Mouse (Mus musculus) hindbrain, embryonic 13.5 days (tissue): ENCODE measurements around the gene Ptprn2. TPM values are rescaled to one million over a fixed set of nuclear protein-coding genes. Genes with fewer than 3 reads are reported as not detected.

Experiments
- ATAC-seq: fragments of 200-750 bp; cut with Nextera tagmentation; 2 replicates; pipeline ENCODE4 v1.8.0; 2017; ENCODE audit warnings: moderate TSS enrichment; ENCODE audit not compliant: low FRiP score
- H3K27ac ChIP-seq: fragments of 300-500 bp; sonication (generic); 2 replicates; pipeline ENCODE4 v1.5.1; 2015; ENCODE audit warnings: inconsistent platforms, mild to moderate bottlenecking, moderate library complexity
- H3K27me3 ChIP-seq: fragments of 300-500 bp; sonication (generic); 2 replicates; pipeline ENCODE4 v1.6.1; 2015; ENCODE audit warnings: mild to moderate bottlenecking, inconsistent platforms
- H3K36me3 ChIP-seq: fragments of 300-500 bp; sonication (generic); 2 replicates; pipeline ENCODE4 v1.6.1; 2015; ENCODE audit warnings: mild to moderate bottlenecking, inconsistent platforms
- H3K4me1 ChIP-seq: fragments of 300-500 bp; sonication (generic); replicated peaks from 2 replicates; pipeline ENCODE4 v1.6.1; 2015; ENCODE audit warnings: inconsistent platforms
- H3K4me2 ChIP-seq: fragments of 300-500 bp; sonication (generic); 2 replicates; pipeline ENCODE4 v1.6.1; 2015; ENCODE audit warnings: inconsistent platforms, mild to moderate bottlenecking, moderate library complexity
- H3K4me3 ChIP-seq: fragments of 300-500 bp; sonication (generic); 2 replicates; pipeline ENCODE4 v1.5.1; 2015; ENCODE audit warnings: mild to moderate bottlenecking, inconsistent platforms
- H3K9ac ChIP-seq: fragments of 300-500 bp; sonication (generic); 2 replicates; pipeline ENCODE4 v1.6.1; 2015; ENCODE audit warnings: mild to moderate bottlenecking, inconsistent platforms
- H3K9me3 ChIP-seq: fragments of 300-500 bp; sonication (generic); 2 replicates; pipeline ENCODE4 v1.6.1; 2016; ENCODE audit warnings: inconsistent platforms
- WGBS: fragments of 180-500 bp; shearing (Covaris S2); methylation state at CpG from one replicate; pipeline ENCODE4 v1.1.7; 2015; 5-methylcytosine and 5-hydroxymethylcytosine counted together
- polyA plus RNA-seq: library from polyadenylated mRNA; unstranded; fragments of >200 nt; fragmentation: Nextera tagmentation; extraction: Ambion mirVana; gene quantifications from 2 replicates; pipeline ENCODE4 v1.2.1, GENCODE M21; 2015

Gene Ptprn2
- polyA plus RNA-seq, 1 experiment from 2014 or later = 10.3 TPM

- ATAC-seq = no peak
These were observed 47.8 kb downstream of the Ptprn2 start for GRCm38 (mm10) chr12:116533281-116533680.

GRCm38 (mm10) chr12:116539305-116539704 is 53.8 kb downstream of the Ptprn2 start:
- Histone ChIP-seq H3K9ac (no peak overlapping the region), H3K4me1 (no peaks in the 10 kb centered on the region), H3K27me3 (no peaks in the 10 kb centered on the region), H3K27ac (no peak overlapping the region), H3K9me3 (no peaks in the 10 kb centered on the region), H3K4me3 (no peak overlapping the region), H3K36me3 (no peaks in the 10 kb centered on the region), H3K4me2 (no peak overlapping the region)
- 90% methylated on average over 1 of the region's 1 CpGs for WGBS
- no peak for ATAC-seq

More at GRCm38 (mm10) chr12:116533281-116533680, 47.8 kb downstream of the Ptprn2 start:
- no peaks in the 10 kb centered on the region for H3K36me3 ChIP-seq
- no peak overlapping the region for H3K4me2 ChIP-seq
- no peaks in the 10 kb centered on the region for H3K9me3 ChIP-seq
- H3K9ac ChIP-seq = no peak overlapping the region
- H3K4me3 ChIP-seq = no peak overlapping the region
- H3K27me3 ChIP-seq = no peaks in the 10 kb centered on the region
- H3K4me1 ChIP-seq = no peaks in the 10 kb centered on the region
- no peak overlapping the region for H3K27ac ChIP-seq

DNA sequence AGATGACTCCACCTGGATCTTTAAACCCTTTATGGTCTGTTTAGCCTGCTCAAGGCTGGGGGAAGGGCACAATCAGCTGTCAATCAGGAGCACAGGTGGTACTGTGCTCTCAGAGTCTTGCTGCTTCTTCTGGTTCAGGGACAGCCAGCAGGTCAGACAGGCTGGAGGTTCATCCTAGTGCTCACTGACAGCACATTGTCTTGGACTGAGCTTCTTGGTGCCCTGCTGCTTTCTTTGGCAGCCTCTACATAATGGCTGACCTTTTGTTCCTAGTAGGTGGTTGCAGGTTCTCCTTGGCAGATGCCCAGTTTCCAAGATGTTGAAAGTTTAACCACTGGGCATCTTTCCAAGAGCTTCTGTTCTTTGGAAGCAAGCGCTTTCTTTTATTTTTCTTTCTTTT is 55.1 kb downstream of the Ptprn2 start:
- Histone ChIP-seq H3K9ac (no peak overlapping the region), H3K27me3 (no peaks in the 10 kb centered on the region), H3K9me3 (no peaks in the 10 kb centered on the region), H3K27ac (no peak overlapping the region), H3K36me3 (no peaks in the 10 kb centered on the region), H3K4me2 (no peak overlapping the region), H3K4me3 (no peak overlapping the region), H3K4me1 (no peaks in the 10 kb centered on the region)
- WGBS = 79% methylated on average over 1 of the region's 1 CpGs
- no peak for ATAC-seq

- no peaks in the 10 kb centered on the region for H3K27me3 ChIP-seq
- H3K4me3 ChIP-seq = no peak overlapping the region
- 85% methylated on average over 1 of the region's 1 CpGs for WGBS
- no peak overlapping the region for H3K9ac ChIP-seq
- H3K9me3 ChIP-seq = no peaks in the 10 kb centered on the region
- no peak overlapping the region for H3K4me2 ChIP-seq
- H3K36me3 ChIP-seq = no peaks in the 10 kb centered on the region
- ATAC-seq = no peak
- peaks cover 10% of the 10 kb centered on the region; the same call in 1 of the 2 replicates for H3K4me1 ChIP-seq
- H3K27ac ChIP-seq = no peak overlapping the region
These were observed 64.5 kb downstream of the Ptprn2 start for GRCm38 (mm10) chr12:116550031-116550430.

DNA sequence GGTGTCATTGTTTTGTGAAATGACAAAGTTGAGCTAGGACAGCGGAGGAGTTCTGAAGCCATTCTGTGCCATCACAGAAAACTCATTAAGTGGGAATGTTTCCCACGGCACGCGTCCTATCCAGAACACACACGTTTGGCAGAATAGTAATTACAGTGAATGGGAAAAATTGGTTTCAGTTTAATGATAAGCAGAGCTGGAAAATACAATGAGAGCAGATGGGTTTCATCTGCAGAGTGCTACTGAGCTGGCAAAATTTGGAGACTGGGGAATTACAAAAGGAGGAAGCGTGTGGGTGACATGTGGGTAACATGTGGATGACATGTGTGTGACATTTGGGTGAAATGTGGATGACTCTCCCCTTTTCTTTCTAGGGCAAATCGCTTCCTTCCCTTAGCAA is 66.0 kb downstream of the Ptprn2 start:
- H3K4me1 ChIP-seq = peaks cover 10% of the 10 kb centered on the region; the same call in 1 of the 2 replicates
- no peaks in the 10 kb centered on the region for H3K36me3 ChIP-seq
- H3K9me3 ChIP-seq = no peaks in the 10 kb centered on the region
- no peak overlapping the region for H3K9ac ChIP-seq
- 70% methylated on average over 7 of the region's 7 CpGs for WGBS
- H3K27ac ChIP-seq = no peak overlapping the region
- H3K27me3 ChIP-seq = no peaks in the 10 kb centered on the region
- H3K4me2 ChIP-seq = no peak overlapping the region
- no peak for ATAC-seq
- H3K4me3 ChIP-seq = no peak overlapping the region

- Histone ChIP-seq H3K27ac (no peak overlapping the region), H3K4me2 (no peak overlapping the region), H3K36me3 (no peaks in the 10 kb centered on the region), H3K4me3 (no peak overlapping the region), H3K9me3 (no peaks in the 10 kb centered on the region), H3K9ac (no peak overlapping the region), H3K4me1 (peaks cover 10% of the 10 kb centered on the region; the same call in 1 of the 2 replicates), H3K27me3 (no peaks in the 10 kb centered on the region)
- WGBS = 92% methylated on average over 2 of the region's 2 CpGs
- no peak for ATAC-seq
These were observed 66.8 kb downstream of the Ptprn2 start for GRCm38 (mm10) chr12:116552306-116552705.

DNA sequence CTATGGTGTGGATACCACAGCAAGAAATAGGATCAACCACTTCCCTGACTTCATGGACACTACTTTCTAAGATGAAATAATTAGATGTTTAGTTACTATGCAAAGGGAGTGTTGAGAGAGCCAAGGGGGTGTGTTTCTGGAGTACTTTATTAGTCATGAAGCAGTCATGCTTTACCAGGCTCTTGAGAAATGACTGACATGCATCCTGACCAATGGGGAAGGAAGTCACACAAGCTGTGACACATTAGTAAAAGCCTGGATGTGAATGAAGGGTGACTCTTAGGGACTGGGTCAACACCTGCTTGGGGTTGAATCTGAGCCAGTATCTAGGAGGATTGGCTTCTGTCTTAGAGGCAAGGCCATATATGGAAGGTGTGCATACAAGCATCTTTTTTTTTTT is 67.8 kb downstream of the Ptprn2 start:
- peaks cover 10% of the 10 kb centered on the region; the same call in 1 of the 2 replicates for H3K4me1 ChIP-seq
- H3K9me3 ChIP-seq = no peaks in the 10 kb centered on the region
- no peak overlapping the region for H3K4me3 ChIP-seq
- no peak overlapping the region for H3K4me2 ChIP-seq
- H3K9ac ChIP-seq = no peak overlapping the region
- no peaks in the 10 kb centered on the region for H3K36me3 ChIP-seq
- no peak for ATAC-seq
- H3K27ac ChIP-seq = no peak overlapping the region
- H3K27me3 ChIP-seq = no peaks in the 10 kb centered on the region

GRCm38 (mm10) chr12:116555964-116556363 is 70.4 kb downstream of the Ptprn2 start:
- H3K4me3 ChIP-seq = no peak overlapping the region
- H3K4me1 ChIP-seq = peaks cover 10% of the 10 kb centered on the region; the same call in 1 of the 2 replicates
- ATAC-seq = no peak
- no peaks in the 10 kb centered on the region for H3K36me3 ChIP-seq
- no peak overlapping the region for H3K27ac ChIP-seq
- 85% methylated on average over 4 of the region's 4 CpGs for WGBS
- no peak overlapping the region for H3K4me2 ChIP-seq
- H3K9ac ChIP-seq = no peak overlapping the region
- no peaks in the 10 kb centered on the region for H3K9me3 ChIP-seq
- no peaks in the 10 kb centered on the region for H3K27me3 ChIP-seq

DNA sequence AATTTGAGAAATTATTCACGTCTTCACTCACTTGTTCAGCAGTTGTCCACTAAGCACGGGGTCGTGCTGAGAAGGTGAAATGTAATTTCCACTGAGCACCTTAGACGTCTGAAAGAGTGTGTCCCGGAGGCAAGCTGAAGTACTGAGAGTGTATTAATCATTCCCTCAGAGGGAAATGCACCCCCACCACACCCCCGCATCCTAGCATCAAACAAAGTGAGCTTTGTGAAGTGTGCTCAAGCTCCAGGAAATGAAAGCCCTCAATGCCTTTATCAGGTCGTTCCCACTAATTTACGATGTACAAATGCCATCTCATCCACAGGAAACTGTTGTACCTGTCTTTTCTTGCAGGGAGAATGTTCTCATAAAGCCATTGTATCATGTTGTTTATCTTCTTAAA is 78.9 kb downstream of the Ptprn2 start:
- no peak for ATAC-seq
- H3K4me2 ChIP-seq = no peak overlapping the region
- WGBS = 82% methylated on average over 8 of the region's 8 CpGs

DNA sequence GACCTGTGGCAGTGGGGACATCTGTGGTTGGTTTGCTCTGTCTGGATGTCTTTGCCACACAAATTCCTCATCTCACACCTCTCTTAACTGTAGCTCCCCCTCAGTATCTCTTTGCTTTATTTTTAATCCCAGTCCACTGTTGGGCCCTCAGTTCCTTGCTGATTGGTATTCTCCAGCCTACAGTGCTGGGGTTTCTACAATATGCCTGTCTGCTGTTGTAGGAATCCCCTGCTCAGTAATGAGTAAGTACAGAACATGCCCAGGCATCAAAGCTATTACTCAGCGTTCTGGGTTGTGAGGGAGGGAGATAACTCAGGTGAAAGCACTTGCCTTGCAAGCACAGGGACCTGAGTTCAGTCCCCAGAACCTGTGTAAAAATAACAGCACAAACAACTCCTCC is 81.2 kb downstream of the Ptprn2 start:
- no peaks in the 10 kb centered on the region for H3K4me1 ChIP-seq
- H3K27ac ChIP-seq = no peak overlapping the region
- H3K36me3 ChIP-seq = no peaks in the 10 kb centered on the region
- H3K27me3 ChIP-seq = no peaks in the 10 kb centered on the region
- WGBS = 82% methylated on average over 1 of the region's 1 CpGs
- no peak overlapping the region for H3K4me3 ChIP-seq
- no peak overlapping the region for H3K4me2 ChIP-seq
- no peaks in the 10 kb centered on the region for H3K9me3 ChIP-seq
- ATAC-seq = no peak
- H3K9ac ChIP-seq = no peak overlapping the region

More for the DNA sequence above, 78.9 kb downstream of the Ptprn2 start:
- no peak overlapping the region for H3K4me3 ChIP-seq
- no peak overlapping the region for H3K9ac ChIP-seq
- H3K4me1 ChIP-seq = no peaks in the 10 kb centered on the region
- H3K27me3 ChIP-seq = no peaks in the 10 kb centered on the region
- H3K27ac ChIP-seq = no peak overlapping the region
- no peaks in the 10 kb centered on the region for H3K36me3 ChIP-seq
- no peaks in the 10 kb centered on the region for H3K9me3 ChIP-seq

DNA sequence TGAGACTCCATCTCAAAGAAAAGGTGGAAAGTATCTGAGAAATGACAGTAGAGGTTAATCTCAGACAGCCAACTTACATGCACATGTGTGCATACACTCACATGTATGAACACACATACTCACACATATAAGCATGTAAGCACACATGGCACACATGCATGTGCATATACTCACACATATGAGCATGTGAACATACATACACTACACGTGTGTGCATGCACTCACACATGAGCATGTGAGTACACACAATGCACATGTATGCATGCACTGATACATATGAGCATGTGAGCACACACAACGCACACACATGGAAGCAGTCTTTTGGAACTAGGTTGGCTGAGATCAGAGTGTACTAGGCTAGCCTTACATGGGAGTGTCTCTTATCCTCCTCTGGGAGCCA is 81.7 kb downstream of the Ptprn2 start:
- Histone ChIP-seq H3K4me3 (no peak overlapping the region), H3K4me2 (no peak overlapping the region), H3K36me3 (no peaks in the 10 kb centered on the region), H3K4me1 (no peaks in the 10 kb centered on the region), H3K9ac (no peak overlapping the region), H3K27me3 (no peaks in the 10 kb centered on the region), H3K27ac (no peak overlapping the region), H3K9me3 (no peaks in the 10 kb centered on the region)
- ATAC-seq = no peak
- WGBS = 86% methylated on average over 2 of the region's 2 CpGs

- WGBS = 78% methylated on average over 1 of the region's 1 CpGs
- Histone ChIP-seq H3K27me3 (no peaks in the 10 kb centered on the region), H3K4me2 (no peak overlapping the region), H3K4me3 (no peak overlapping the region), H3K4me1 (peaks cover 4% of the 10 kb centered on the region; the same call in 1 of the 2 replicates), H3K9ac (no peak overlapping the region), H3K36me3 (no peaks in the 10 kb centered on the region), H3K27ac (no peak overlapping the region), H3K9me3 (no peaks in the 10 kb centered on the region)
- ATAC-seq = no peak
These were observed 84.0 kb downstream of the Ptprn2 start for GRCm38 (mm10) chr12:116569568-116569967.

DNA sequence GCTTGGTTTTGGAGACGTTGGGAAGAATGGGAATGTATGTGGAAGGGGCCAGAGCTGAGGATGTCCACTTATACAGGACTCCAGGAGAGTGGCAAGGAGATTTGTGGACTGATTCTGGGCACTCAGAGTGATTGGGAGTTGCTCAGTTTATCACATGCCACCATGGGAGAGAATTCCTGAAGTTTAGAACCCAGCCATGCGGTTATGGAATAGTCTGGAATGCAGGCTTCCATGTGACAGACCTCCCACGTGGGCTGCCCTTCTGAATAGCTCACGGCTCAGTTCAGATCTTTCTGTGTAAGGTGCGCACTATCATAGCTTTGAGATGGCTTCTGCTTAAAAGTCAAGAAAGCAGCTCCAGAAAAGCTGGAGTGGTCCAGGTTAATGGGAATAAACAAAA is 88.6 kb downstream of the Ptprn2 start:
- Histone ChIP-seq H3K36me3 (no peaks in the 10 kb centered on the region), H3K9ac (no peak overlapping the region), H3K27ac (no peak overlapping the region; the same call in 1 of the 2 replicates), H3K4me2 (no peak overlapping the region), H3K9me3 (no peaks in the 10 kb centered on the region), H3K27me3 (no peaks in the 10 kb centered on the region), H3K4me3 (no peak overlapping the region), H3K4me1 (peaks cover 4% of the 10 kb centered on the region; the same call in 1 of the 2 replicates)
- 76% methylated on average over 5 of the region's 5 CpGs for WGBS
- ATAC-seq = no peak
